Comparison of ENCODE assay signal across 20 mouse cellular contexts in genomic region chr3:46340648-46341280, GRCm38 (mm10).
"Had no signal": no experiment of that assay in that cellular context is flagged by ENCODE, and none has a peak within 500 bp of the region (broad histone marks: within the 10 kb centered on the region; RNA-seq: fewer than 3 reads in every experiment).

No protein-coding gene starts in this region.

- H3K9ac ChIP-seq: liver, postnatal 0 days; lung, embryonic 15.5 days; midbrain, embryonic 12.5 days; neural tube, embryonic 13.5 days; neural tube, embryonic 15.5 days had no signal

- H3K4me2 ChIP-seq: lung, embryonic 15.5 days; midbrain, embryonic 12.5 days; neural tube, embryonic 13.5 days; neural tube, embryonic 15.5 days had no signal

- DNase-seq: liver, postnatal 0 days; lung, adult 2 months; lung, postnatal 10 days; lung, postnatal 4 days; midbrain, embryonic 14.5 days; retina, postnatal 1 day; right cerebral cortex, adult 18-20 months; right cerebral cortex, postnatal 25 days; right cerebral cortex, postnatal 4 days; spleen, adult 18-20 months; thymus, adult 18-20 months; thymus, postnatal 14 days; thymus, postnatal 36 days had no signal

- H3K36me3 ChIP-seq: lung, embryonic 15.5 days; midbrain, embryonic 10.5 days; midbrain, embryonic 12.5 days; neural tube, embryonic 13.5 days; neural tube, embryonic 15.5 days had no signal

- H3K4me1 ChIP-seq: lung, embryonic 15.5 days; midbrain, embryonic 10.5 days; midbrain, embryonic 12.5 days; neural tube, embryonic 13.5 days; neural tube, embryonic 15.5 days had no signal

- H3K27ac ChIP-seq: lung, embryonic 15.5 days; midbrain, embryonic 10.5 days; midbrain, embryonic 12.5 days; neural tube, embryonic 13.5 days; neural tube, embryonic 15.5 days had no signal

- H3K27me3 ChIP-seq: lung, embryonic 15.5 days; midbrain, embryonic 12.5 days; neural tube, embryonic 13.5 days; neural tube, embryonic 15.5 days had no signal

- ATAC-seq: liver, postnatal 0 days; midbrain, embryonic 16.5 days had no signal

- H3K4me3 ChIP-seq: lung, embryonic 15.5 days; midbrain, embryonic 10.5 days; midbrain, embryonic 12.5 days; myocyte; neural tube, embryonic 13.5 days; neural tube, embryonic 15.5 days had no signal

- H3K9me3 ChIP-seq: lung, embryonic 15.5 days; midbrain, embryonic 10.5 days; midbrain, embryonic 12.5 days; neural tube, embryonic 13.5 days; neural tube, embryonic 15.5 days had no signal
